Mouse (Mus musculus): ENCODE data around the gene F13a1. TPM values are rescaled to one million over a fixed set of nuclear protein-coding genes. Genes with fewer than 3 reads are reported as not detected.

Gene F13a1
- polyA plus RNA-seq, 1 experiment: not detected

DNA sequence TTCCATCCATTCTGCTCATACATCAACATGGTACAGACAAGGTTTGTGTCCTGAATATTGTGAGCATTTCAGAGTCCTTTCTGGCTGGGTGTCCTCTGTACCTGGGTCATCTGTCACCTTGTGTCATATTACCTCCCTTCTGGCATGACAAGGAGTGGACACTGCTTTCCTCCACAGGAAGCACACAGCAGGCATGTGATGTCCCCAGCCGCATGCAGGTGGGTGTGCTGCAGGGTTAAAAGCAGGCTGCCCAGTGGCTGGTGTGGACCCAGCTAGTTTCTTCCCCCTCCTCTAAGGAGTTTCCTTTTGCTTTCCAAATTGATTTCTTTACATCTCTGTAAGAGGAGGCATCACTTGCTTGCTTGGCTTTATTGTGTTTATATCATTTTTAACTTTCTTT lies 146.6 kb downstream of the F13a1 start:
- Histone ChIP-seq H3K4me3 (ENCODE audit: insufficient read depth, low read depth, low read length) (no peak overlapping the region), H3K27ac (ENCODE audit: insufficient read depth, low read depth, low read length) (no peak overlapping the region), H3K4me1 (ENCODE audit: control insufficient read depth, insufficient read depth, low read length) (no peaks in the 10 kb centered on the region)
- WGBS: 62% methylated on average over 1 of the region's 1 CpGs
- no peak for TF ChIP-seq CTCF (IDR thresholded peaks at IDR 0.05; ENCODE audit: insufficient read depth, low read depth, low read length)
- TF ChIP-seq POLR2A (IDR thresholded peaks at IDR 0.05; ENCODE audit: insufficient read depth, low read depth, low read length): no peak

DNA sequence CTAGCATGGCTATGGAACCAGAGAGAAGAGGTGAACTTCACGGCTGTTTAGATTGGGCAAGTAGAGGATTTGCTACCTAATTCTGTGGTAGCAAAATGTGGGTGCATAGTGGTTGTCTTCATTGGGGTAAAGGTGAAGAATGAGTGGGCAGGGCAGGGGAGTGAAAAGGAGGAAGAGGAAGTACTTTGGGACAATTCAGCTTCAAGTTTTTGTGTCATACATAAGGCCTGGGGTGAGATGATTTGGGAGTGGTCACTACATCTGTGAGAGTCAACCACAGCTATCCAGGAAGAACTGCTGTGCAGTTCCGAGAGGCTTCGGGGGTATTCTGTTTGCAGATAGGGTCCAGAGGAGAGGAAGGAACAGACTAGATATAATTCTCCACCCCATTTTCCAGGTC lies 148.4 kb downstream of the F13a1 start:
- Histone ChIP-seq H3K4me1 (ENCODE audit: control insufficient read depth, insufficient read depth, low read length) (no peaks in the 10 kb centered on the region), H3K27ac (ENCODE audit: insufficient read depth, low read depth, low read length) (no peak overlapping the region), H3K4me3 (ENCODE audit: insufficient read depth, low read depth, low read length) (no peak overlapping the region)
- TF ChIP-seq CTCF (IDR thresholded peaks at IDR 0.05; ENCODE audit: insufficient read depth, low read depth, low read length): no peak
- TF ChIP-seq POLR2A (IDR thresholded peaks at IDR 0.05; ENCODE audit: insufficient read depth, low read depth, low read length): no peak
- WGBS: 96% methylated on average over 3 of the region's 3 CpGs

DNA sequence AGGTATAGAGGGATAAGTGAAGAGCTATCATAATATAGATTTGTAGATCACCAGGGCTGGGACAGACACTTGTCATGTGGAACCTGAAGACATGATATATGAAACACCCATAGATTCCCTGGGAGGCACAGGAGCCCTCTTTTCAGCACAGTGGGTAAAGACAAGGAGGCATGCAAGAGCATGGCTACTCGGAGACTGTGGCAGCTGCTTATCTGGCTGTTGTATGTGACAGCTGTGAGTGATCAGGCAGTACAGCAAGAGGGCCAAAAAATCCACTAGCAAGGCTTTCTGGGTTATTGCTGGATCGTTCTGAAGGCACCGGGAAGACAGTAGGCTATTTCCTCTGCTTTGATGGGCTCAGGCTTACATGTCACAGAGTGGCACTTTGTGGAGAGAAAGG lies 149.0 kb downstream of the F13a1 start:
- TF ChIP-seq CTCF (IDR thresholded peaks at IDR 0.05; ENCODE audit: insufficient read depth, low read depth, low read length) (no peak), POLR2A (IDR thresholded peaks at IDR 0.05; ENCODE audit: insufficient read depth, low read depth, low read length) (no peak)
- 70% methylated on average over 3 of the region's 3 CpGs for WGBS
- no peak overlapping the region for H3K27ac ChIP-seq (ENCODE audit: insufficient read depth, low read depth, low read length)
- H3K4me3 ChIP-seq (ENCODE audit: insufficient read depth, low read depth, low read length): no peak overlapping the region
- no peaks in the 10 kb centered on the region for H3K4me1 ChIP-seq (ENCODE audit: control insufficient read depth, insufficient read depth, low read length)

DNA sequence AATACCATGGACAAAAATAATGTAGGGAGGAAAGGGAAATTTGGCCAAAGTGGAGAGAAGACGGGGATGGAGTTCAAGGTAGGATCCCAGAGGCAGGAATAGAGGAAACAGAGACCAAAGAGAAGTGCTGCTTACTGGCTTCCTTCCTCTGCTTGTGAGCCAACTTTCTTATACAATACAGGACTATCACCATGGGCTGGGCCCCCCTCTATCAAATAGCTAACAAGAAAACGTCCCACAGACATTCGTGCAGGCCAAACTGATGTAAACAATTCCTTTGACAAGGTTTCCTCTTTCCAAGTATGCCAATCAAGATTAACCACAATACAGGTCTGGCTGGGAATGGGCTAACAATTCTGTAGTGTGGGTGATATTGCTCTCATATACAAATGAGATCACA lies 154.0 kb downstream of the F13a1 start:
- no peak overlapping the region for H3K27ac ChIP-seq (ENCODE audit: insufficient read depth, low read depth, low read length)
- 62% methylated on average over 3 of the region's 3 CpGs for WGBS
- no peak overlapping the region for H3K4me3 ChIP-seq (ENCODE audit: insufficient read depth, low read depth, low read length)
- no peak for TF ChIP-seq POLR2A (IDR thresholded peaks at IDR 0.05; ENCODE audit: insufficient read depth, low read depth, low read length)
- no peak for TF ChIP-seq CTCF (IDR thresholded peaks at IDR 0.05; ENCODE audit: insufficient read depth, low read depth, low read length)
- H3K4me1 ChIP-seq (ENCODE audit: control insufficient read depth, insufficient read depth, low read length): no peaks in the 10 kb centered on the region

DNA sequence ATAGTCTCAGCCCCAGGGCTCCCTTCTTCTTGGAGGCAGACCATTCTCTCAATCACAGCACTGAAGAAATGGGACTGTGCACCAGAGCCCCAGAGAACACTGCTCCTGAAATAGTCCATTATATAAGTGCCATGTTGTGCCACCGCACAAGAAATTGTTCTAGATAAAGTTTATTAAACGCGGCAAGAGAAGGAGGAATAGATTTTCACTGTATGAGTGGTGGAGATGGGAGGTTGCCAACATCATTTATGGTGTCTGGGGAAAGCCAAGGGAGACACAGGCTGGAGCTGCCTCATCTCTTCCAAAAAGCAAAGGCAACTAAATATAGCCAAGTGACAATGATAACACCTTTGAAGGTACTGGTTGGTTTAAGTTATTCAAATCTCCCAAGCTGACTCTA lies 156.3 kb downstream of the F13a1 start:
- TF ChIP-seq POLR2A (IDR thresholded peaks at IDR 0.05; ENCODE audit: insufficient read depth, low read depth, low read length) (no peak), CTCF (IDR thresholded peaks at IDR 0.05; ENCODE audit: insufficient read depth, low read depth, low read length) (no peak)
- Histone ChIP-seq H3K4me3 (ENCODE audit: insufficient read depth, low read depth, low read length) (no peak overlapping the region), H3K27ac (ENCODE audit: insufficient read depth, low read depth, low read length) (no peak overlapping the region), H3K4me1 (ENCODE audit: control insufficient read depth, insufficient read depth, low read length) (no peaks in the 10 kb centered on the region)
- 88% methylated on average over 3 of the region's 3 CpGs for WGBS

DNA sequence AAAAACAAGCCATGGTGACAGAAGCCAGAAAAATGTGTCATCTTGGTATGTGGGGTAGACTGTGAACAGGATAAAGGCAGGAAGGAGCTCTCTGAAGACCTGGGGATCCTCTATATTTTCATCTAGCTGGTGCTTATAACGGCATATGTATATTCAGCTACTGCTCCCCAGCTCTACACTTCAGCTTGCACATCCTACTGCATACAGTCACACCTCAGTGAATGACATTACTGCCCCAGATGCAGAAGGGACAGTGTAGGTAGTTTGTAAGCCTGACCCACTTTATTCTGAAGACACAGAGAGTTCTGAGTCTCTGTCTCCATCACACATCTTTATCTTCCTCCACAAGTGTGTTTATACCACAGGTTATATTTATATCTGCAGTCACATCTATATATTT lies 157.8 kb downstream of the F13a1 start:
- H3K27ac ChIP-seq (ENCODE audit: insufficient read depth, low read depth, low read length): no peak overlapping the region
- no peaks in the 10 kb centered on the region for H3K4me1 ChIP-seq (ENCODE audit: control insufficient read depth, insufficient read depth, low read length)
- H3K4me3 ChIP-seq (ENCODE audit: insufficient read depth, low read depth, low read length): no peak overlapping the region
- 97% methylated on average over 1 of the region's 1 CpGs for WGBS
- TF ChIP-seq POLR2A (IDR thresholded peaks at IDR 0.05; ENCODE audit: insufficient read depth, low read depth, low read length) (no peak), CTCF (IDR thresholded peaks at IDR 0.05; ENCODE audit: insufficient read depth, low read depth, low read length) (no peak)

DNA sequence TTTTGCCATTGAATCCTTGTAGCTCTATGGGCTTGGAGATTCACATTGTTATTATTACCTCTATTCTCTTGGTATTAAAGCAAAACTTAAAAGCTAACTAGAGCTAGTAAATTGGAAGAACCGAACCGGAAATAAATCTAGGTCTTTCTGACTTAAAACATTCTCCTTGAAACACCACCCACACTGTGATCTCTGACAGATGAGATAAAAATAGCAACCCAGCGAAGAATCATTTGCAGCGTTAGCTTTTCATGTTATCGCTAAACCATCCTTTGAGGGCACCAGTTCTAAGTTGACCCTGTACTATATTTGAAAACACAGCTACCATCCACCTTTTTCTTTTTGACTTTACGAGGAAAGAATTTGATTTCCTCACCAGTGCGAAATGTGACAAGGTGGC lies 164.1 kb downstream of the F13a1 start:
- H3K4me1 ChIP-seq (ENCODE audit: control insufficient read depth, insufficient read depth, low read length): no peaks in the 10 kb centered on the region
- 63% methylated on average over 7 of the region's 7 CpGs for WGBS
- H3K4me3 ChIP-seq (ENCODE audit: insufficient read depth, low read depth, low read length): no peak overlapping the region
- H3K27ac ChIP-seq (ENCODE audit: insufficient read depth, low read depth, low read length): no peak overlapping the region
- TF ChIP-seq POLR2A (IDR thresholded peaks at IDR 0.05; ENCODE audit: insufficient read depth, low read depth, low read length): no peak
- TF ChIP-seq CTCF (IDR thresholded peaks at IDR 0.05; ENCODE audit: insufficient read depth, low read depth, low read length): no peak

DNA sequence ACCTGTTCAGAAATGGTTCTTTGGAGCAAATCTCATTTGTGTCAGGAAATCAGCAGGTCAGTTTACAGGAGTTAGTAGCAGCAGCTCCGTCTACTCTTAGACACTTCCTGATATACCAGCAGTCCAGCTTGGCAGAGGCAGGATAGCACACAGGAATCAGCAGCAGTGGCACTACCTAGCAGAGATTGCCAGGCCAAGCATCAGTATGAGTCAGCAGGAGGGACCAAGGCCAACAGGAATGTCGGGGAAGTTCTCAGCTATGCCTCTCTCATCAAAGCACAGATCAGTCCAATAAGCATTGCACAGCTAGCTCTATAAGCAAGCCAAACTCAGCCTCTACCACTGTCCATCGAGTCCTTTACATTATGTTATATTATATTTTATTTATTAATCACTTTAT lies 210.9 kb downstream of the F13a1 start:
- no peak overlapping the region for H3K4me3 ChIP-seq (ENCODE audit: insufficient read depth, low read depth, low read length)
- H3K4me1 ChIP-seq (ENCODE audit: control insufficient read depth, insufficient read depth, low read length): no peaks in the 10 kb centered on the region
- WGBS: 76% methylated on average over 3 of the region's 3 CpGs
- no peak overlapping the region for H3K27ac ChIP-seq (ENCODE audit: insufficient read depth, low read depth, low read length)
- TF ChIP-seq POLR2A (IDR thresholded peaks at IDR 0.05; ENCODE audit: insufficient read depth, low read depth, low read length) (no peak), CTCF (IDR thresholded peaks at IDR 0.05; ENCODE audit: insufficient read depth, low read depth, low read length) (no peak)

Data from olfactory bulb, adult 2 months (tissue).